12 mouse cellular contexts compared by ENCODE assay signal in the genomic region with DNA sequence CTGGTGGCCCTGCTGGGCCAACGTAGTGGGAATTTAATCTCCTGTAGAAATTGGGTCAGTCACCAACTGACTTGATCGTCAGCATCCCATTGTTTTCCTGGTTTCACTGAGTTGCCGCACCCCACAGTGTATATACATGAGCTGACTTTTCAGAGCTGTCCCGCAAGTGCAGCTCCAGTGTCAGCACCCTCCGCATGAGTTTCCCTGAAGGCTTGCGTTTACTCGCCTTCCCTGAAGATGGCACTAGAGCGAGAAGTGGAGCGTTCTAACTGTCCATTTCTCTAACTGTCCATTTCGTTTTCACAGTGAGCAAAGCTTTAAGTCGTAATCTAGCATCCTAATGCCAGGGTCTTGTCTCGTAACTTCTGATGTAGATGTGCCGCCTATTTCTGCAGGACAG. TPM values are rescaled to one million over a fixed set of nuclear protein-coding genes. Genes with fewer than 3 reads are reported as not detected.
A peak's percentile ranks its signal among the peaks of the same experiment; 100 is the strongest.
DNase-seq lines count a peak whose midpoint lies in the region; ATAC-seq and TF ChIP-seq lines count a peak whose summit lies in the region.
"Had no signal": no experiment of that assay in that cellular context is flagged by ENCODE, and none has a peak within 500 bp of the region (broad histone marks: within the 10 kb centered on the region; RNA-seq: fewer than 3 reads in every experiment).

No protein-coding gene starts in this region.

- H3K9me3 ChIP-seq in lung, postnatal 0 days (ENCODE audit: low read length) = no peaks in the 10 kb centered on the region
- H3K9me3 ChIP-seq in hindbrain, embryonic 13.5 days = no peaks in the 10 kb centered on the region
- H3K9me3 ChIP-seq: heart, embryonic 15.5 days; neural tube, embryonic 13.5 days had no signal

- peaks cover 12% of the 10 kb centered on the region; the same call in 1 of the 2 replicates for H3K36me3 ChIP-seq in lung, postnatal 0 days (ENCODE audit: insufficient read depth, low read length)
- peaks cover 57% of the 10 kb centered on the region for H3K36me3 ChIP-seq in hindbrain, embryonic 13.5 days

- no peak for TF ChIP-seq EP300 in lung, postnatal 0 days (IDR thresholded peaks at IDR 0.05)

- 85% methylated on average over 13 of the region's 13 CpGs for WGBS in lung, postnatal 0 days
- 62% methylated on average over 13 of the region's 13 CpGs for WGBS in cerebellum, adult 2 months
- 74% methylated on average over 13 of the region's 13 CpGs for WGBS in hindbrain, embryonic 13.5 days

- DNase-seq in gastrocnemius, adult 2 months = peak; percentile 52
- DNase-seq in gastrocnemius, postnatal 10 days = no peak
- no peak for DNase-seq in lung, postnatal 0 days (ENCODE audit: low spot score)
- DNase-seq in lung, adult 18-20 months = no peak
- DNase-seq in cerebellum, adult 2 months = peak; percentile 58 to 60
- DNase-seq in retina, postnatal 1 day = peak; percentile 67
- DNase-seq in thymus, postnatal 36 days = no peak

- H3K4me1 ChIP-seq in lung, postnatal 0 days (ENCODE audit: insufficient read depth, low read depth, low read length) = no peaks in the 10 kb centered on the region
- H3K4me1 ChIP-seq in cerebellum, adult 2 months (ENCODE audit: control insufficient read depth, insufficient read depth, low read length) = peaks cover 17% of the 10 kb centered on the region
- peaks cover 14% of the 10 kb centered on the region for H3K4me1 ChIP-seq in hindbrain, embryonic 13.5 days (replicated peaks)

- H3K27me3 ChIP-seq in lung, postnatal 0 days (replicated peaks; ENCODE audit: insufficient read depth, low read length) = no peaks in the 10 kb centered on the region
- H3K27me3 ChIP-seq in cerebellum, adult 2 months (ENCODE audit: control insufficient read depth, insufficient read depth, low read length) = no peaks in the 10 kb centered on the region
- no peaks in the 10 kb centered on the region for H3K27me3 ChIP-seq in hindbrain, embryonic 13.5 days
- H3K27me3 ChIP-seq: heart, embryonic 15.5 days; neural tube, embryonic 13.5 days had no signal

- intact Hi-C loops in gastrocnemius, adult 2 months (cut with DNase I) = no loop called here

- no peak overlapping the region for H3K27ac ChIP-seq in gastrocnemius, adult 2 months
- H3K27ac ChIP-seq in lung, postnatal 0 days (ENCODE audit: low read length) = no peak overlapping the region
- H3K27ac ChIP-seq in cerebellum, adult 2 months (ENCODE audit: insufficient read depth, low read length) = no peak overlapping the region
- H3K27ac ChIP-seq in hindbrain, embryonic 13.5 days = no peak overlapping the region
- H3K27ac ChIP-seq: heart, embryonic 15.5 days; neural tube, embryonic 13.5 days had no signal

- TF ChIP-seq POLR2A in cerebellum, adult 2 months (IDR thresholded peaks at IDR 0.05; ENCODE audit: borderline replicate concordance, insufficient read depth, low read length) = no peak

- H3K9ac ChIP-seq in lung, postnatal 0 days (replicated peaks; ENCODE audit: low read depth) = no peak overlapping the region
- H3K9ac ChIP-seq in hindbrain, embryonic 13.5 days = no peak overlapping the region
- H3K9ac ChIP-seq: heart, embryonic 15.5 days; neural tube, embryonic 13.5 days had no signal

- no peak overlapping the region for H3K4me3 ChIP-seq in gastrocnemius, adult 2 months
- H3K4me3 ChIP-seq in lung, postnatal 0 days (ENCODE audit: low read depth, low read length) = no peak overlapping the region
- no peak overlapping the region for H3K4me3 ChIP-seq in cerebellum, adult 2 months (replicated peaks; ENCODE audit: insufficient read depth, low read depth, low read length)
- no peak overlapping the region for H3K4me3 ChIP-seq in hindbrain, embryonic 13.5 days
- H3K4me3 ChIP-seq: heart, embryonic 15.5 days; neural tube, embryonic 13.5 days had no signal

- TF ChIP-seq CTCF in gastrocnemius, adult 2 months (IDR thresholded peaks at IDR 0.05) = peak; percentile 53
- TF ChIP-seq CTCF in lung, postnatal 0 days (IDR thresholded peaks at IDR 0.05) = peak; percentile 35
- TF ChIP-seq CTCF in cerebellum, adult 2 months (IDR thresholded peaks at IDR 0.05; ENCODE audit: borderline replicate concordance, insufficient read depth, low read depth, low read length) = peak; percentile 33; the same call in 1 of the 2 replicates

- ATAC-seq in lung, postnatal 0 days = no peak
- ATAC-seq in hindbrain, embryonic 13.5 days (ENCODE audit: low FRiP score) = no peak
- ATAC-seq: CD4-positive, CD25-positive, alpha-beta regulatory T cell, adult 4 months had no signal

- H3K4me2 ChIP-seq in lung, postnatal 0 days (replicated peaks; ENCODE audit: low read depth, low read length) = no peak overlapping the region
- H3K4me2 ChIP-seq in hindbrain, embryonic 13.5 days = no peak overlapping the region
- H3K4me2 ChIP-seq: heart, embryonic 15.5 days; liver, embryonic 11.5 days; neural tube, embryonic 13.5 days had no signal

RNA-seq across cellular contexts. Expression of a gene that starts 36.8 kb away (rescaled TPM):
- total RNA-seq in gastrocnemius, adult 2 months (2021) = 10 to 100 TPM; 16.2 to 20.7 TPM
- total RNA-seq in gastrocnemius, postnatal 10 days (2021) = 10 to 100 TPM; 19.5 to 22.9 TPM
- polyA plus RNA-seq in lung, postnatal 0 days (2015; fragmentation: Nextera tagmentation; extraction: Ambion mirVana) = 26.2 and 29.4 TPM in 2 replicates
- polyA plus RNA-seq in cerebellum, adult 2 months (2012; rRNA removed) = 26.0 and 26.6 TPM in 2 replicates
- 23.1 and 24.1 TPM in 2 replicates for polyA plus RNA-seq in hindbrain, embryonic 13.5 days (2015; fragmentation: Nextera tagmentation; extraction: Ambion mirVana)

Comparison
In these comparisons a context has a peak if more than half of its experiments do, and no peak if none do; other contexts are left out.
1. DNase-seq: peak in gastrocnemius, adult 2 months (single experiment), cerebellum, adult 2 months (2 of 2) and retina, postnatal 1 day (single experiment); none in gastrocnemius, postnatal 10 days (single experiment), lung, postnatal 0 days (single experiment), lung, adult 18-20 months (0 of 2) and thymus, postnatal 36 days (0 of 2).
2. Peak in every context shown above with its lines, with median percentiles within 50 percentile points of each other: CTCF ChIP-seq.